Mouse (Mus musculus) kidney, postnatal 0 days (tissue): ENCODE measurements around the gene Ogfod1. TPM values are rescaled to one million over a fixed set of nuclear protein-coding genes. Genes with fewer than 3 reads are reported as not detected.

Source experiments
- ATAC-seq: fragments of 200-750 bp; cut with Nextera tagmentation; replicated peaks from 2 replicates; pipeline ENCODE4 v1.8.0; 2017; ENCODE audit warnings: low read depth, moderate number of reproducible peaks, moderate TSS enrichment, moderate library complexity; ENCODE audit not compliant: low FRiP score
- DNase-seq: peaks from one replicate; pipeline ENCODE4 v3.0.0-alpha.2; 2016; ENCODE audit warnings: low spot score
- H3K27ac ChIP-seq: fragments of 300-500 bp; sonication (generic); 2 replicates; pipeline ENCODE4 v1.5.1; 2014; ENCODE audit warnings: mild to moderate bottlenecking
- H3K27me3 ChIP-seq: fragments of 300-500 bp; sonication (generic); 2 replicates; pipeline ENCODE4 v1.6.1; 2014; ENCODE audit warnings: low read length, mixed read lengths; ENCODE audit not compliant: insufficient read depth
- H3K36me3 ChIP-seq: fragments of 300-500 bp; sonication (generic); 2 replicates; pipeline ENCODE4 v1.6.1; 2014; ENCODE audit warnings: low read length, mixed read lengths; ENCODE audit not compliant: insufficient read depth
- H3K4me1 ChIP-seq: fragments of 300-500 bp; sonication (generic); replicated peaks from 2 replicates; pipeline ENCODE4 v1.6.1; 2014; ENCODE audit warnings: antibody characterized with exemption, low read length, mixed read lengths; ENCODE audit not compliant: insufficient read depth
- H3K4me2 ChIP-seq: fragments of 300-500 bp; sonication (generic); 2 replicates; pipeline ENCODE4 v1.6.1; 2014; ENCODE audit warnings: mild to moderate bottlenecking, low read length, moderate library complexity, mixed read lengths
- H3K4me3 ChIP-seq: fragments of 300-500 bp; sonication (generic); replicated peaks from 2 replicates; pipeline ENCODE4 v1.5.1; 2014; ENCODE audit warnings: low read depth, low read length
- H3K9ac ChIP-seq: fragments of 300-500 bp; sonication (generic); 2 replicates; pipeline ENCODE4 v1.6.1; 2014; ENCODE audit warnings: low read depth, low read length
- H3K9me3 ChIP-seq: fragments of 300-500 bp; sonication (generic); replicated peaks from 2 replicates; pipeline ENCODE4 v1.6.1; 2016; ENCODE audit warnings: low read length, inconsistent platforms, mixed read lengths
- CTCF ChIP-seq: IDR thresholded peaks from 2 replicates; pipeline ENCODE4 v1.5.1; 2016; ENCODE audit warnings: antibody characterized with exemption, low read depth, mild to moderate bottlenecking, moderate library complexity
- WGBS: fragments of 180-500 bp; shearing (Covaris S2); extraction: QIAGEN DNeasy Blood & Tissue Kit; methylation state at CpG from one replicate; pipeline ENCODE4 v1.1.7; 2014; 5-methylcytosine and 5-hydroxymethylcytosine counted together
- polyA plus RNA-seq: library from polyadenylated mRNA; unstranded; fragments of >200 nt; fragmentation: Nextera tagmentation; extraction: Ambion mirVana; gene quantifications from 2 replicates; pipeline ENCODE4 v1.2.1, GENCODE M21; 2015

Ogfod1 gene
- polyA plus RNA-seq, 1 experiment from 2014 or later = 5.8 TPM

DNA sequence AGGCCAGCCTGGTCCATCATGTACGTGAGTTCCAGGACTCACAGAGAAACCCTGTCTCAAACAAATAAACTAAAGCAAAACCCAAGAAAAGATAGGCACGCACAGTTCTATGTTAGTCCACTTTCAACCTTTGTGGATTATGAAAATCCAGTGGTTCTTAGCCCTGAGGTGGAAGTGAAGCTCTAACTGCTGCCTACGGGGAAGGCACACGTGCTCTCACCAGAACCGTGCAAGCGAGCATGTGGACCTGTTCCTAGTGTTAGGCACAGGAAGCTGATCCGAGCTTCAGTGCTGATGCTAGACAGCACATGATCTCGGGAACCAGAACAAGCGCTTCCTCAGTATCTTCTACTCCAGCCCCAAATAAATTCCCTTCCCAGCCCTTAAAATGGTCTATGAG, 55.9 kb downstream of the Ogfod1 start:
- Histone ChIP-seq H3K27me3 (no peaks in the 10 kb centered on the region), H3K36me3 (no peaks in the 10 kb centered on the region), H3K4me1 (no peaks in the 10 kb centered on the region), H3K9me3 (no peaks in the 10 kb centered on the region), H3K9ac (no peak overlapping the region), H3K27ac (no peak overlapping the region), H3K4me3 (no peak overlapping the region), H3K4me2 (no peak overlapping the region)
- no peak for DNase-seq
- ATAC-seq = no peak
- no peak for TF ChIP-seq CTCF
- 87% methylated on average over 9 of the region's 9 CpGs for WGBS

DNA sequence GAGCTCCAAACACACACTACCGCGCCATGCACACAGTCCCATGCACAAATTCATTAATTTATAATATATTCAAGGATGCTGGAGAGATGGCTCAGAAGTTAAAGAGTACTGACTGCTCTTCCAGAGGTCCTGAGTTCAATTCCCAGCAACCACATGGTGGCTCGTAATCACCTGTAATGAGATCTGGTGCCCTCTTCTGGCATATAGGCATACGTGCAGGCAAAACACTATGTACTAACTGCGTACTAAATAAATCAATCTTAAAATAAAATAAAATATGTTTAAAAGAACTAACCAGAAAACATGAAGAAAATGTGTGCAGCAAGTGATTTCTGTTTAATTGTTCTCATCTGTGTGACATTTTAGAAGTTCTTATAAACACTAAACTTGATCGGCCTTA, 57.3 kb downstream of the Ogfod1 start:
- DNase-seq = no peak
- ATAC-seq = no peak
- WGBS = 83% methylated on average over 6 of the region's 6 CpGs

DNA sequence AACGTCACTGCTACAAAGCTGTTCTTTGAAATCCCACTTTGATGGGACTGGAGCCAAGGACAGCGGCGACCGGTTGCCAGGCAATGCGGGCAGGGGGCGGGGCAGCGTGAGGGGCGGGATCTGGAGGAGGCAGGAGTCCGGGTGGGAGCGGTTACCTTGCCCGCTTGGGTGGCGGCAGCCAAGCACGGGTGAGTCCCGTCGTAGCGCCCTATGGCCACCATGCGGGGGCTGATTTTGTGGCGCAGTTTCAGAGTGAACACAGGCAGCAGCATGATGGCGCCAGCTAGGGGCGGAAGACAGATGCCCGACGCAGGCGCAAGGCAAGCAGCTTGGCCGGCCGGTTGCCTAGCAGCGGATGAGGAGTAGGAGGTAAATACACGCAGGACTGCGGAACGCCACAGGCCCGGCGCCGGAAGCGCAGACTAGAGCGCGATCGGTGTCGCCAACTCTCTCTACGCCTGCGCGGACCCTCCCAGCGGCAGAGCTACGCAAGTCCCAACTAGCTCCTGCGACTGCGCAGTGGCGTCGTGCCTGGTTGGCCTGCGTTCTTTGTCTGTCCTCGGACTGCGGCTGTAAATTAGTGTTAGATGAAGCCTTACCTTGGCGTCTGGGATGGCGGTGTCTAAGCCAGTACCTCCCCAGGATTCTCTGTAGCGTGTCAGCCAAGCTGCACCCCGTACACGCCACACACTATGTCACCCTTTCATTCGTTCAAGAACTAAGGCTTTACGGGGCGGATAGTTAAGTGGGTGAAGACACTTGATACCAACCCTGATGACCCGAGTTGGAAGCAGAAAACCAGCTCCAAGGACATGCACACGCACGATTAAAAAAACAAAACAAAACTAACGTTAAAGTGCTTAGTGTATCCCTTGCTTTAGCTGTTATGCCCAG, 61.3 kb downstream of the Ogfod1 start, which contains the start of gene Bbs2:
Gene Bbs2 (minus strand): TSS at position 848 of the 894 bp plus-strand sequence.
- TF ChIP-seq CTCF = peak; percentile 60
- Histone ChIP-seq H3K27me3 (no peaks in the 10 kb centered on the region), H3K9ac (peak within 1 kb of the TSS; percentile 67), H3K36me3 (no peaks in the 10 kb centered on the region), H3K4me1 (no peaks in the 10 kb centered on the region), H3K9me3 (no peaks in the 10 kb centered on the region), H3K27ac (peak within 1 kb of the TSS; percentile 95), H3K4me3 (peak within 1 kb of the TSS; percentile 65), H3K4me2 (peak within 1 kb of the TSS; percentile 72)
- ATAC-seq = peak; percentile 99
- under 1% methylated on average over 61 of the region's 61 CpGs for WGBS
- peak; percentile 99 for DNase-seq

More for the DNA sequence above, 57.3 kb downstream of the Ogfod1 start:
- Histone ChIP-seq H3K4me2 (no peak overlapping the region), H3K27ac (no peak overlapping the region), H3K9ac (no peak overlapping the region), H3K9me3 (no peaks in the 10 kb centered on the region), H3K4me1 (no peaks in the 10 kb centered on the region), H3K4me3 (no peak overlapping the region), H3K36me3 (no peaks in the 10 kb centered on the region), H3K27me3 (no peaks in the 10 kb centered on the region)
- TF ChIP-seq CTCF = peak; percentile 47

DNA sequence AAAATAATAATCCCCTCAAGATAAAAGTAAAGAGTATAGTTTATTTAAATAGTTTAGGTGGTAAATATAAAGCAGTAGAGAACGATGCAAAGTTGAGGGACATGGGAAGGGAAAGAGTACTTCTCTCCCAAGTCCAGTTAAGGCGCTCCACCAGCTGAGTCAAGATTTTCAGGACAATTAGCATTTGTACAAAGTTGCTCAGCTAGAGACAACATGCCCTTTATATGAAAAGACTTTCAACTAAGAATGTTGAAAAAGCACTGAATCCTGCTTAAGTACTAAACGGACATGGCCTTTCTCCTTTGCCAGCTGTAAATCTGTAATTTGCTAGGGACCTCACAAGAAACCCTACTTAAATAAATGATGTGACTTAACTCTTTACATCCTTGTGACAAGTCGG, 62.0 kb downstream of the Ogfod1 start:
- DNase-seq (peak; percentile 64), ATAC-seq (no peak)
- H3K27ac ChIP-seq = peak overlapping the region; percentile 95
- 34% methylated on average over 4 of the region's 4 CpGs for WGBS
- peak overlapping the region; percentile 67 for H3K9ac ChIP-seq
- H3K4me3 ChIP-seq = peak overlapping the region; percentile 65
- peak overlapping the region; percentile 72 for H3K4me2 ChIP-seq
- no peaks in the 10 kb centered on the region for H3K36me3 ChIP-seq
- no peaks in the 10 kb centered on the region for H3K9me3 ChIP-seq
- no peaks in the 10 kb centered on the region for H3K4me1 ChIP-seq
- no peak for TF ChIP-seq CTCF
- no peaks in the 10 kb centered on the region for H3K27me3 ChIP-seq

DNA sequence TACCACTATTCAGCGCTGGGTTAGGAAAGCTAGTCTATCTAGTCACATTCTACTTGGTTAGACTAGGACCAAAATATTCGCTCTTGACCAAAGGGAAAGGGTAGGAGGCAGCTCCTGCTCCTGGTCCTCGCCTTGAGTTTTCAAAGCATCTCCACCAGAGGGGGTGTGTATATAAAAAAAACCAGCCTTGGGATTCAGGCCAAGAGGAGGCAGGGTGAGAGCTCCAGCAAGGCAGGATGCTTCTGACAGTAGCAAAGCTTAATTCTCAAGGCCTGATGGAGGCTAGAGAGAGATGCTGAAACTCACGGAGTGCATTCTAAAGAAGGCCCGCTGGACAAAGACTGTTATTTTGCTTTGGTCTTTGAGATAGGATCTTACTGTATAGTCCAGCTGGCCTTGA, 67.1 kb downstream of the Ogfod1 start:
- H3K4me1 ChIP-seq = no peaks in the 10 kb centered on the region
- H3K36me3 ChIP-seq = no peaks in the 10 kb centered on the region
- DNase-seq (peak; percentile 44), ATAC-seq (no peak)
- WGBS = 52% methylated on average over 5 of the region's 5 CpGs
- peak; percentile 55 for TF ChIP-seq CTCF
- H3K27me3 ChIP-seq = no peaks in the 10 kb centered on the region
- H3K9ac ChIP-seq = no peak overlapping the region
- no peak overlapping the region for H3K4me2 ChIP-seq
- H3K9me3 ChIP-seq = no peaks in the 10 kb centered on the region
- H3K27ac ChIP-seq = no peak overlapping the region
- no peak overlapping the region for H3K4me3 ChIP-seq

DNA sequence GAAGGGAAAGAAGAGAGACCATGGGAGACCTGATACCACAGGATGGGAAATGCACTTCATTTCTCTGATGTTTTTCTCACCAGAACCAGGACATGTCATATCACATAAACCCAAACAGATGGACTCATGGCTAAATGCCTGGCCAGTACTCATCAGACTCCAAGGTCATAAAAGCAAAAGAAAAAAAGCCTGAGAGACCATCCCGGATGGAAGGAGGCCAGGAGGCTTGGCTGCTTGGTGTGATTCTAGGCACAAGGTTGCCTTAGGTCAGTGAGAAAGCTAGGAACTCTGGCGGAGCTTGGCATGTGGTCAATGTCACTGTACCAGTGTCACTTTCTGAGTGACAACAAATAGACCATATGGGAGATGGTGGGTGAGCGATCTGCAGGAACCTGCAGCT, 70.9 kb downstream of the Ogfod1 start:
- ATAC-seq (no peak), DNase-seq (no peak)
- TF ChIP-seq CTCF = no peak
- Histone ChIP-seq H3K9me3 (no peaks in the 10 kb centered on the region), H3K4me1 (no peaks in the 10 kb centered on the region), H3K4me2 (no peak overlapping the region), H3K9ac (no peak overlapping the region), H3K27ac (no peak overlapping the region), H3K4me3 (no peak overlapping the region), H3K27me3 (no peaks in the 10 kb centered on the region), H3K36me3 (no peaks in the 10 kb centered on the region)
- 66% methylated on average over 3 of the region's 3 CpGs for WGBS
